Mouse (Mus musculus) brain, adult 2 months (tissue): ENCODE data around the gene Peli2.

Experiments
- DNase-seq: peaks from one replicate; pipeline ENCODE4 v3.0.0; 2011; ENCODE audit warnings: low read depth, low spot score

Peli2 gene

DNA sequence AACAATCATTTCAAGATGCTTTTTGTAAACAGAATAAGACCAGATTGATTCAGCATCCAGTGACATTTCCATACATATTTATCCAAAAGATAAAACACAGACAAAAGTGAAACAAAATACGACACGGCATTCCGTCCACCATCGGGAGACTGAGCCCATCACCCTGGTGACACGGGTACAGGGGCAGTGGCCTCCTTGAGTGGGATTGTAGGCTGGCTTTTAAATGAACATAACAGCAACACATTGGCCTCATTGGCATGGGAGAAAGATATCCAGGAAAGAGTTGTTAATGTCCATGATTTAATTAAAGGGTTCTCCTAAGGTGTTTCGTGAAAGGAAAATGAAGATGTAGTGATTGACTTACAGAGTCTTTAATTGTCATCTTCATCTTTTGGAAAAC lies 5.3 kb downstream of the Peli2 start:
- no peak for DNase-seq

DNA sequence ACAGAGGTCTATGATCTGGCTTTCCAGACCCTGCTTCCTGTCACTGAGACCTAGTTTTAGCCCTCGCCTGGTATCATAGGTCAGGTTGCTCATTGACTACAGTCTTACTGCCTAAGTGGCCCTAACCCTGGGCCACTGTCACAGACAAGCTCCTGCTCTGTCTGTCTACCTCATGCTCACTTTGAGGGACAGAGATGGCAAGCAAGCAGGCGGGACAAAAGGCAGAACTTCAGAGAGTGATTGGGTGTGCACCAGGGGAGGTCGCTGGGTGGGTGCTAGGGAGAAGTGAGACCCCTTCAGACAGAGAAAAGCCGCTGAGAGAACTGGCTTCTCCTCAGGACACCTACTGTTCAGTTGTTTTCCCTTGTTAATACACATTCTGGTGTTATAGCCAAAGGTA lies 6.3 kb downstream of the Peli2 start:
- DNase-seq: no peak

DNA sequence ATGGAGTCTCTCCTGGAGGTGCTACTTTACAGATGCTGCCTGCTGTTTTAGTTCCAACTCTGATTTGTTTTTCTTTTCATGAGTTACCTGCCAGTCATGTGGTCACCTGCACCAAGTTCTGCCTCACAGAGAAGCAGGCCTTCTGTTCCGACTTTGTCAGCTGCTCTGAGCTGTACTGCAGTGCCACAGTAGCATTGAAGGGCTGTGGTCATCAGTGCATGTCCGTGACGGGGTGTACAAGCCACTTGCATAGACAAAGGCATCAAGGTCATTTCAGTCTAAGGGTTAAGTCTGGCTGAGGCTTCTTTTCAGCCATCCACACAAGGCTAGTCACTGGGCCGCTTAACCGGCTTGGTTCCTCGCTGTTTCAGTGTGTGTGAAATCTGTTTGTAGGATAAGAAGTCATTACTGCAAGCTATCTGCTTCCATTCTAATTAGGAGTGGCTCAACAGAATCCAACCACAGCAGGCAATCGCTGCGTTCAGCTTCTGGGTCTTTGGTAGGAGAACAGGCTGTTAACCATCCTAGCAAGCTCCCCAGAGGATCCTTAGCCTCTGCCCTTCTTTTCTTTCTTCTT lies 7.1 kb downstream of the Peli2 start:
- DNase-seq: no peak

DNA sequence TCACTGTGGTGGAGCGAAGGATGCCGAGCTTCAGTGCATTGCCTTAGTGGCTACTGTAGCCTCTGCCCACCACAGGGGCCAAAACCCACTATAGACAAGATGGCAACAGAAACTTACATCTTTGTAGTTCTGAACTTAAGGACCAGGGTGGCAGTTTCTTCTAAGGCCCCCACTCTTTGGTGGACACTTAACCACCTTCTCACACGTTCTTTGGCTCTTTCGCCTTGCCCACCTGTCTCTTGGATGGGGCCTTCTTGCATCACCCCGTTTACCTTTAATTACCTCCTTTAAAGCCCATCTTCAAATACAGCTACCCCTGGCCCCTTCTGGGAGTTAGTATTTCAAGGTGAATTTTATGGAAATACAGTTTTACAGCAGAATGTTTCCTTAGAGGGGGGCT lies 8.1 kb downstream of the Peli2 start:
- no peak for DNase-seq

DNA sequence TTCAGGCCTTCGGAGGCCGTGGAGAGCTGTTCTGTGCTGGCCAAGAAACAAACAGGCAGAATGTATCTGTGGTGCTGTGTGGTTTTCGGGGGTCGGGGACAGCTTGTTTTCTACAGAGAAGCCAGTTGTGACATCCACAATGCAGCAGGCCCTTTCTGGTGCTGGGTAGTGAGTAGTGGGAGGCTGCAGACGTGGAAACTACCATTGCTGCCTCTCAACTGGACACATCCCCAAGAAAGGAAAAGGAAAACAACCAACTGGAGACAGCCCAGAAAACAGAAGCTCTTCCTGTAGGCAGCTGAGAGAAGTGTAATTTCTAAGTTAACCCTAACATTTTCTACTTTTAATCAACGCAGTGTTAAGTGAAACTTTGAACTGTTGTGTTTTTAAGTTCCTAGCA lies 9.4 kb downstream of the Peli2 start:
- no peak for DNase-seq

DNA sequence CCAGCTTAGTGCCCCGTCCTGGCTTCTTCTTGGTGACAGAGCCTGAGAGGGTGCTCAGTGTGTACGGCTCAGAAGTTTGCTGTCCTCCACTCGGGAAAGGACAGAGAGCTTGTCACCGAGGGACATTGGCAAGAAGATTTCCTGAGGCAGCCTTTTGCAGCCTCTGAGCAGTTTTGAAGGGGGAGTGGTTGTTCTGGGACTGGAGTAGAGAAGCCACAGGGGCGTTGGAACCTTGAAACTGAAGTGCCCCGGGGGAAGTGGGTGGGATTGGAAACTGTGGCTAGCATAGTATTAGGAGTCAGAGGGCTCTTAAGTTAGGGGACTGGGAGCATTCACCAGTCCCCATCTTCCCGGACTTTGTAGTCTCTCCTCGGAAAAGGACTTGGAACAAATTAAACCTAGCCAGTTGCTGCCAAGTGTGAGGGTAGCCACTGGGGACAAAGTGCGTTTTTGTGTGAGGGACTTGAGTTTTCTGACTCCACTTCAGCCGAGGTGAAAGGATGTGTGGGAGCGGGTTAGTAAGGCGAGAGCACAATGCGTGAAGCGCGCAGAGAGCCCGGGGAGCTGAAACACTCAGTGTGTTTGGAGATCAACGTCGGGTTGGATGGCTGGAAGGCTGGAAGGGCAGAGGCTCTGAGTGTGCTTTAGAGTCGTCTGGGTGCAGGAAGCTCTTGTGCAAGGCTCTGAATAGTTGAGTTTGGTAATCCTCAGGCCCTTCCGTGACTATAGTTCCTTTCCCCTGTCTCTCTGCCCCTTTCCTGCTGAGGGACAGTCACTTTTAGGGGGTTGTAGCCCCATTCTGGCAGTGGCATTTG lies 10.3 kb downstream of the Peli2 start:
- DNase-seq: no peak

DNA sequence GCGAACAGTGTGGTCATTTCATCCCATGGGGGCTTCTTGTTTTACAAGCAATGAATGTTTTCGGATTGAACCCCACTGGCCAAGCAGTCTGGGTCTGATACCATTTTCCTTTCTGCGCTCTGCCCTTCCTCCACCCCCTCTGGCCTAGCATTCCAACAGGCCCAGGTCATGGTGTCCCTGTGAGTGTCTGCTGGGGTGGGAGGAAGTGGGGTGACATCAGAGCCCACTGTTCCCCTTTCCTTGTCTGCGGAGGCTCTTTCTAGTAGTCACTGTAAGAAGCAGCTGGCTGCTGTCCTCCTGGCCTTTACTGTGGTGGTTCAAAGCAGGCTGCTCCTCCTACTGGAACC lies 10.9 kb downstream of the Peli2 start:
- peak; percentile 42 for DNase-seq

DNA sequence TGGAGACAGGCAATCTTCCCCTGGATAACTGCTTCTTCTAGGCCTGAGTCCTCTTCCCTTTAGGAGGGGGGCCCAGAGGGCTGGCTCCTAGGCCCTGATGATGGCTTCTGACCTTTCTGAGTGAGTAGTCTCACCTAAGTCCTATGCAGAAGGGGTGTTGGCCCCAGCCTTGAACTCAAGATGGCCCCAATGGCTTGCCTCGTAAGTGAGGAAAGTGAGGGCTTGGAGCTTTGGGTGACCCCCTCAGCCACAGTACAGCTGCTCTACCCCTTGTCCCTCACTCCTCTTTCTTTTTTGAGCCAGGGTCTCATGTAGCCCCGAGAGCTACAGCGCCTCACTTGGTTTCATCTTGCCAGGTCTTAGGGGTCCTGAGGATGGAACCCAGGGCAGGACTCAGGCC lies 11.6 kb downstream of the Peli2 start:
- no peak for DNase-seq

DNA sequence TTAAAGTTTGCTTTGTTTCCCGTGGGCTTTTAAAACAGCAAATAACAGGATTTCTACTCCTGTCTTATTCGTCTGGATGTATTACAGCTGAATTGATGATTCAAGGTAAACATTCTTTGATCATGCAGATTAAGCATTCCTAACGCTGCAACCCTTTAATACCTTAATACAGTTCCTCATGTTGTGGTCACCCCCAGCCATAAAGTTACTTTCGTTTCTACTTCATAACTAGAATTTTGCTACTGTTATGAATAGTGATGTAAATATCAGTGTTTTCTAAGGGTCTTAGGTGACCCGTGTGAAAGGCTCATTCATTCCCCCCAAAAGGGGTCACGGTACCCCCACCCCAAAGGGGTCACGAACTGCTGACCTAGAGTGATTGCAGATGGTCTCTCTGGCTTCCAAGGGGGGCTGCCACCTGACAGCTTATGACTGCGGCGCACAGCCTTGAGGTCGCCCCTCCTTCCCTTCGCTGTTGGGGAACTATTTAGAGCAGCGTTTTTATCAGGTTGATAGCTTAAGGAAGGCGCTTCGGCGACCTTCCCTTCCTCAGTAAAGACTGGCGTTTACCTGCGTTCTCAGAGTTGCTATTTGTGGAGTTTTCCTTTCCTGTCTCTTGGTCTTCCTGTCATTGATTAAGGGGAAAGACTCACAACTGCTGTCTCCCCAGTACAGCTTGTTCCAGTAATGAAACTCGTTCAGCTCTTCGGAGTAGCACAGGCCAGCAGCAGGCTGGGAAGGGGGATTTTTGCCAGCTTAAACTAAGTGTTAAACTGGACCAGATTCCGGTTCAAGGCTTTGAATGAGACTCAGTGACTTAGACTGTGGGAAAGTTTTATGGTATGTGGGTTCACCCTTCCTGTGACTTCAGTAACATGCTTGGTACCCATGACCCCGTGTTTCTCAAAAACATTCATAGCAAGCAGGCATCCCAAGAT lies 12.5 kb downstream of the Peli2 start:
- no peak for DNase-seq

DNA sequence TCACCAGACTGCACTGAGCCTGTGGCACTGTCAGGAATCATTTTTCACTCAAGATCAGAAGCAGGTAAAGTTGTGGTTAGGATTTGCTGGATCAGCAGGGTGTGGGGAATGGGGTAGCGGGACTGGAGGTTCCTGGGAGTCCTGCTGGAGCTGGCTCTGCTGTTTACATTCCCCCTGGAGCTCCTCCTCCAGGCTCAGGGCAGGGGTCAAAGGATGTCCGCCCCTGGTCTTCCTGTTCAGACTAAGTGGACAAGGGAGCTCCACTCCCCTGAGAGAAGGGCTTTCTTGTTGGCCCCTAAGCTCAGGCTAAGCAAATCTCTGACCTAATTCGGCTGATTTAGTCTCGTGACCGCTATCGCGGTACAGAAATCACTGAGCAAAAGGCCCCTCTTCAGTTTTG lies 13.7 kb downstream of the Peli2 start:
- no peak for DNase-seq

DNA sequence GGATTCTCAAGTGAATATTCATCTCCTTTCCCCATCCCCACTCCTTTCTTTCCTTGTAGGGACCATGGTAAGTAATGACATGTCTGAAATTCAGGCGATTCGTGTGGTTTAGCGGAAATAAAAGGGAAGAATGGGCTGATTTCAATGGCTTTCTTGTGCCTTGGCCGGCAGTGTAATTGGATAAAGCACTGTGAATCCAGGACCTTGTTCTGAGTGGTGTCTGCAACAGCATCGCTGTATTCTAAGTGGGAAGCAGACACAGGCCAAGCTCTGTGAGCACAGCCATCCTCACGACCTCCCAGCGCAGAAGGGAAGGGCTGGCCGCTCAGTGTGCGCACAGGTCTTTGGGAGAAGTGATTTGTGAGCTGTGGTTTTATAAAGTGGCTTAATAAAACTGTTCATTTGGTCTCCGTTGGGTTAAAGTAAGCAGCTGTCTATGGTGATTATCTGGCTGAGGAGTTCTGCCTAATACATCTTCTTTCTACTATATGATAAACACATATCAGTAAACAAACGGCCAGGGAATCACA lies 15.3 kb downstream of the Peli2 start:
- no peak for DNase-seq

DNA sequence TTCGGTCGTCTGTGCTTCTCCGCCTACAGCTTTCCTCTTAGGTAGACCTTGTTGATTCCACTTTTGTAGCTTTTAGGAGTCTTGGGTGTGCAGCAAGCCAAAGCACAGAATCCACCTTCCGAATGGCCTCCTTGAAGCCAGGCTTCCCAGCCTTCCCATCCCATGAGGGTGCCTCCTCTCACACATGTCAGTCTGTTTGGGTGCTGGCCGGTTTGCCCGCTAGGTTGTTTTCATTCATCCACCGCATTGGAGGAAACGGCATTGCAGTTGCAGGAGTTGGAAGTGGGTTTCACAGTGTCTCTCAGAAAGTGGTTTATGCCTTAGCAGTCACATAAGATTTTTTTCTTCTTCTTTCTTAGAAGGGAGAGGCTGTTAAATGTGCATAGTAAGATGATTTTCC lies 17.1 kb downstream of the Peli2 start:
- no peak for DNase-seq

DNA sequence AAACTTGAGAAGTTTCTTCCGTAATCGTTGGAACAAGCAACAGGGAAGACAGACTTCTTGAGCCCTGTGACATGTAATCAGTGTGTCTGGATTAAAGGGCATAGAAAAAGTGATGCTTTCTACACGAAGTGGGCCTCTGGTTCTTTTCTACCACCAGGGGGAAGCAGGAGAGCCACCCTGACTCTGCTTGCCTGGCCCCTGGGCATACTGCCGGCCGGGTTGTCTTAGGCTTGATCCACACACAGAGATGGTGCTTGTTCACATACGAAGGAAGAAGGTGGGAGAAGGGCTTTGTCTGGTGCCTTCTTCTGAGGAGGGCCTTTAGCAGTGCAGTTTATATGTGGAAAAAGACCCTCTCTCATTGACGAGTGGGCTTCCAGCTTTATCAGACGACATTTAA lies 17.5 kb downstream of the Peli2 start:
- DNase-seq: peak; percentile 65

DNA sequence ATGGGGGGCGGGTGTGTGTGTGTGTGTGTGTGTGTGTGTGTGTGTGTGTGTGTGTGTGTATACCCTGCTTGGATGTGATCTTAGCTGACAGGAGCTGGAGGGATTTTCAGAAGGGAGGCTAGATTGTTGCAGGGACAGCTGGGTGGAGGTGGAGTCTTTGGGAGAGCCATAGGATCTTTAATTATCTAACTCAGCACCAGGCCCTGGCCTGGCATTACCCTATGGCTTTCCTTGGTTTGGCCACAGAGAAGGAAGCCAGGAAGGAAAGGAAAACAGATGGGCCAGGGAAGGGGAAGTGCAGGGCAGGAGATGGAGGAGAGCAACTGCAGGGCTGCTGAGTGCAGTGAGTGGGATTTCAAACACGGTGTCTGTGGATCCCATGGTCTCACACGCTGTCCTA lies 18.8 kb downstream of the Peli2 start:
- peak; percentile 85 for DNase-seq

DNA sequence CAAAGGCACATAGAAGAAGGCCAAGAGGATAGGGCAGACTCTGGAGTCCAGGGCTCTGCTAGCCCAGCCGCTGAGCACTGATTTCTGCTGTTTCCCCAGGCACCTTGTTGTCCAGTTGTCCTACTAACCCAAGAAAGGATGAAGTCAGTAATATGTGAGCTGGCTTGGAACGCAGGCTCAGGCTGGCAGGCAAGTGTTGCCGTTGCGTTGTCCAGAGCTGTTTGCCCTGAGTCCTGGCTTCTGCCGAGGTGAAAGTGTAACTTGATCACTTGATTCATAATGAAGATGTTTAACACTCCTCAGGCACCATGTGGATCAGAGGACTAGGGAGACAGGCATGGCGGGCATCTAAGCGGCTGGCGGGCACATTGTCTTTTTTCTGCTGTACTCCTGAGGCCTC lies 21.1 kb downstream of the Peli2 start:
- no peak for DNase-seq

DNA sequence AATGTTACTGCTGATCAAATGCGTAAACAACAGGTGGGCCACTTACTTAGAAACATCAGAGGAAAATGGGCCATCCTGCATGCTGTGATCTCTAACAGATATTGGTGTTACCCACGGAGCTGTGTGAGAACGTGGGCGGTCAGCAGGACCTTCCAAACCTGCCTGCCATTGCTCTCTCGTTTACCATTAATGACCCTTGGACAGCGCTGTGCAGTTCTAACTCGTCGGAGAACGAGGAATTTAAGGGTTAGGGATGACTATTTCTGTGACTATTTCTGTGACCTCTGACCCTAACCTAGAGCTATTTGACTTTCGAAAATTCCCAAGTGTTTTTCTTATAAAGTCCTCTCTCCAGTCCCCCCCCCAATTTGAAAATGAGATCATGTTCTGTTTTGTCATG lies 22.1 kb downstream of the Peli2 start:
- DNase-seq: no peak

DNA sequence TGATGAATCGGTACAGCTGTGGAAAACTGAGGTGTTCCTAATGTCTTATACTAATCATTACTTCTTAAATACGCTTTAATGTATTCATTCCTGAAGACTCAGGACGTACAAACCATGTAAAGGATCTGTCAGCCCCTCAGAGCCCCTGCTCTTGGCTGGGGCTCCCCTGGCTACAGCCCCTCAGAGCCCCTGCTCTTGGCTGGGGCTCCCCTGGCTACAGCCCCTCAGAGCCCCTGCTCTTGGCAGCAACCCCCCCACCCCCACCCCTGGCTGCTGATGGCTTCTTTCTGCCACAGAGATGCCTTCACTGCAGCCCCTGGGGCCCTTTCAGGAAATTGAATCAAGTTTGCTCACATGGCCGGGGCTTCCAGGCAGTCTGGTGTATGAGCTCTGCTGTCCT lies 22.5 kb downstream of the Peli2 start:
- DNase-seq: no peak

DNA sequence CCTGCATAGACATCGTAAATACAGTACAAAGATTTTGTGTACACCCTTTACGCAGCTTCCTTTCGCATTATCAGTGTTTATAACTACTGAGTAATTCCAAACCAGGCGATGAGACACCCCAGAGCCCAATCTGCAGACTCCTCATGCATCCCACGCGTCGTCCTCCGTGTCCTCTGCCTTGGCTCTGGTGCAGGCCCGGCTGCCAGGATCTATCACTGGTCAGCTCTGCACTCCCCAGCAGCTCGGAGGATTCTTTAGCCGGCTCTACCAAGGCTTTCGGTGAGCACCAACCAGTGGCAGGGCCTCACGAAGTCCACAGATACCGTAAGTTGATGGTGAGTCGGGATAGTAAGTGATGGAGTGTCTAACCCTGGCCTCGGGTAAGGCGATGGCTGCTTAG lies 23.7 kb downstream of the Peli2 start:
- DNase-seq: peak; percentile 45

DNA sequence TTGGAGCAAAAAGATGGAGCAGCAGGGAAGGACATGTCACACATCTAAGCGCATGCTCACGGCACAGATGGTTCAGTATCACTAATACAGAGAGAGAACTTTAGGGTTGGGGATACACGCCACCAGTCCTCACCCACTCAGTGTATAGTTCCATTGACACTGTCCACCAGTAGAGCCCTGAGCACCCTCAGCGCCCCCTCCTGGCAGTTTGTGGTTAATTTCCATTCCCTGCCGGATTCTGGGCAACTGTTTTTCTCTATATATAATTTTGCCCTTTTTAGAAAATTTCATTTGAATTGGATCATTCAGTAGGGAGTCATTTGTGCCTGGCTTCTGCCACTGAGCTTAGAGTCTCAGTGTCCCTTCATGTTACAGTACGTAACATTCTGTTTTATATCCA lies 27.1 kb downstream of the Peli2 start:
- no peak for DNase-seq

DNA sequence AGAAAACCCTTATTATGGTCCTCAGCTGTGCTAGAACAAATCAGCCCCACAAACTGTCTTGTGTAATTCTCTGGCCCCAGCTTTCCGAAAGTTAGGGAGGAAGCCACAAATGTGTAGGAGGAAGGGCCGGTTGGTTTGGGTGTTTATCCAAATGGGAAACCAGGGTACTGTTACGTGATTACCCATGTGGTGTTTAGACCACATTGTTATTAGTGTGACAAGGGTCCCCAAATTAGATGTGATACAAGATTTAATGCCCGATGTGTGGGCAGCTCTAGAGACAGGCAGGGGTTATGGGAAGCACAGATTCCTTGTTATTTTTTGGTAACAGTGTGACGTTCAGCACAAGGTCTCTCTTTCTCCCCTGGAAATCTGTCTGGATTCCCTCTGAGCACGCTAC lies 28.0 kb downstream of the Peli2 start:
- DNase-seq: no peak

DNA sequence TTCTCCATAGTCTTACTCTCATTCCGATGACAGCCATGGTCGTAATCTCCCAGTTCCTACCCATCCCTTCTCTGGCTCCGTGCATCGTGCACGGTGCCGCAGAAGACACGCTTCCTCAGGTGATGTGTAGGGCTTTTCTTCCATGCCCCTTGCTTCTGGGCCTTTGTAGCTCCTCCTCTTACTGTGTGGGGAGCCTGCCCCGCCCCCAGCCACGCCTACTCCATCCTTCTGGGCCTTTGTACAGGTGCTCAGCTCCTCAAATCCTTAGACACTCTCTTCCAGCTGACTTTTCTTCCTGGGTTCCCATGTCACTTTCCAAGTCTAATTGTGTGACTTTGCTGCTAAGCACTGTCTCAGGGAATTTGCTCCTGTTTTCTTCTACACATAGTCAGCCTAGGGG lies 28.7 kb downstream of the Peli2 start:
- DNase-seq: no peak

DNA sequence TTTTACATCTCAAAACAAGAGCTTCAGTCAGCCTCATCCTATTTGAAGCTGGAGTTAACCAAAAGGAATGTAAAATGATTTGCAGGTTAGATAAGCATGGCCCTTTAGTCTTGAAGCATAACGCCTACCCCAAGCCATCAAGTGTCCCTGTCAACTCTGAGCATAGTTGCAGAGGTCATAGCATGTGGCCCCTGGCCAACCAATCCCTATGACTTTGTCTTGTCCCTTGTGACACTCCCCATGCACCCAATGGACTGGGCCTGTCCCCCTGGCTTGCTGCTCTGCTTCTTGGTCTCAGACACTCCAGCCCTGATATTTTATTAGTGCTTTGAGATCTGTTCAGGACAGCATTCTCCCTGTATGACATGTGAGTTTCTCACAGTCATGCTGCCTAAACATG lies 30.3 kb downstream of the Peli2 start:
- no peak for DNase-seq
